Mouse (Mus musculus): ENCODE results near the gene Was.
"Not testable (repeated sequence)": the region's sequence is repeated elsewhere in the genome, so short reads cannot be mapped to it uniquely, and the experiment has no call there.

Was gene

DNA sequence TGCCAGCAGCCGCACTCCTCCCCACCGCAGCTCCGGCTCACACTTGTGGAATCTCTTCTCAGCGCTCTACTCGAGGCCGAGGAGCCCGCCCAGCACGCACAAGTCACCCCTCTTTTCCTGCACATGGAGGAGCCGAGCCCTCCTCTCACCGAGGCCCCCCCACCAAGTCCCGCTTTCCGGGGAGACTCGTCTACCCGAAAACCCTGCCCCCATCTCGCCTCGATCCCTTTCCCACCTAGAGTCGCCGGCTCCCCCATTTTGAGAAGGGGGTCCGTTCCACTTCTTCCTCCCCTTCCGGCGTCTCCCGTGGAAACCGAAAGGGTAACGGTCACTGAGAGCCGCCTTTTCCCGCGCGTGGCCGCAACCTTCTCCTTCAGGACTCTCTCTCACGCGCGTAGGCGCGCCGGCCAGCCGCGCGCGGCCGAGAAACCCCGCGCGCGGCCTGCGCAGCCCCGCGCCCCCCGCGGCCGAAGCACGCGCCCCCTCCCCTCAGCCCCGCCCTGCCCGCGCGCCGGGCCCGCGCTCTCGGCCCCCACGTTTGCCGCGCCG, 16.3 kb downstream of the Was start:
- DNase-seq, result peak; percentile 10 to 16

DNA sequence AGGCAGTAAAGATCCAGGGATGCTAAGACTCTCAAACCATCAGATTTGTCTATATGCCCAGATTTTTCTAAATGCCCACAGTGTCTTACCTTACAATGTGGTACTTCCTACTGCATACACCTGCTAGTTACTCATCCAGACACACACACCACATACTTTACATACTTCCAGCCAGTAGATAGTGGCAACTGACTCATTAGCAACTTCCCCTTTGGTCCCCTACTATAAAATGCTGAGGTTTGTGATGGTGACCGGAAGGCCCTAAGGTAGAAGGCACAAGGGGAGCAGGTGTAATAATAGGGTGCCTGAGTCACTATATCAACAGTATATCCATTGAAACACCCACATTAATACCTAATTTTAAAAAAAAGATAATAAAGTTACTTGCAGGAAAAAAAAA, 21.1 kb downstream of the Was start:
- DNase-seq, result no peak

DNA sequence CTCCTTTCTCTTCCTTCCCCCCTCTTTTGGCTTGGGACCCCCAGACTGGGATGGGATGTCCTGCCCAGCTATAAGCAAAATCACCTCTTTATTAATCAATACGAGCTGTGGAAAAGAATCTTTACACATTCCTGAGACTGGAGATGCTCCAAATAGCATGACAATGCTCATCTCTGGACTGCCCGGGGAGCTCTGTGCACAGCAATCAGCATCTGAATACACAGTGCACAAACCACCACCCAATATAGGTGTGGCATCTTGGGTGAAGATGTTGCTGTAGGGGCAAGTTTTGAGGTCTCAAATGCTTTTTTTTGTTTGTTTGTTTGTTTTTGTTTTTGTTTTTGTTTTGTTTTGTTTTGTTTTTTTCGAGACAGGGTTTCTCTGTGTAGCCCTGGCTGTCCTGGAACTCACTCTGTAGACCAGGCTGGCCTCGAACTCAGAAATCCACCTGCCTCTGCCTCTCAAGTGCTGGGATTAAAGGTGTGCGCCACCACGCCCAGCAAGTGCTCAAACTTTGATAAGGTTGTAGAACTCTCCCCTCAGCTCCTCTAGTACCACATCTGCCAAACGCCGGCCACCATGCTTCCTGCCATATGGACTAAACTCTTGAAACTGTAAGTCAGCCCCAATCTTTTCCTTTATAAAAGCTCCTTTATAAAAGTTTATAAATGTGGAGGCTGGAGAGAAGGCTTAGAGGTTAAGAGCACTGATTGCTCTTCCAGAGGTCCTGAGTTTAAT, 39.1 kb downstream of the Was start:
- DNase-seq, result not testable (repeated sequence)

DNA sequence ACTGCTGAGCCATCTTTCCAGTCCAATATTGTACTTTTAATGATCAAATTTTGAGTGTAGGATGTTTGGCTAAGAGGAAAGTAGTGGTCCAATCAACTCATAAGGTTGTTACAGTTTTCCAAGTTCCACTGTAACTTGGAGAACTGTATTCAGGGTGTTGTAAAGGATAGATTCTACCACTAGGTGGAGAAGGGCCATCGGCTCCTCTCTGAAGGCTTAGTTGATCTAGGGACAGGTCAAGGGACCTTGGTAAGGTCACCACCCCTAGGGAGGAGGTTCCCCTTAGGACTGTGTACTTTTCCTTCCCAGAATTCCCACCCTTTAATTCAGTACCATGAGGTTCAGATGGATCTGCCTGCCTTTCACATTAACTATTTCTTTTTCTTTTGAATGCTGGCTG, 57.3 kb downstream of the Was start:
- DNase-seq, result no peak
